Mouse (Mus musculus) hindbrain, embryonic 13.5 days (tissue): ENCODE results near the gene Gif. TPM values are rescaled to one million over a fixed set of nuclear protein-coding genes. Genes with fewer than 3 reads are reported as not detected.

Experiments
- ATAC-seq: fragments of 200-750 bp; cut with Nextera tagmentation; 2 replicates; pipeline ENCODE4 v1.8.0; 2017; ENCODE audit warnings: moderate TSS enrichment; ENCODE audit not compliant: low FRiP score
- H3K27ac ChIP-seq: fragments of 300-500 bp; sonication (generic); 2 replicates; pipeline ENCODE4 v1.5.1; 2015; ENCODE audit warnings: inconsistent platforms, mild to moderate bottlenecking, moderate library complexity
- H3K27me3 ChIP-seq: fragments of 300-500 bp; sonication (generic); 2 replicates; pipeline ENCODE4 v1.6.1; 2015; ENCODE audit warnings: mild to moderate bottlenecking, inconsistent platforms
- H3K36me3 ChIP-seq: fragments of 300-500 bp; sonication (generic); 2 replicates; pipeline ENCODE4 v1.6.1; 2015; ENCODE audit warnings: mild to moderate bottlenecking, inconsistent platforms
- H3K4me1 ChIP-seq: fragments of 300-500 bp; sonication (generic); replicated peaks from 2 replicates; pipeline ENCODE4 v1.6.1; 2015; ENCODE audit warnings: inconsistent platforms
- H3K4me2 ChIP-seq: fragments of 300-500 bp; sonication (generic); 2 replicates; pipeline ENCODE4 v1.6.1; 2015; ENCODE audit warnings: inconsistent platforms, mild to moderate bottlenecking, moderate library complexity
- H3K4me3 ChIP-seq: fragments of 300-500 bp; sonication (generic); 2 replicates; pipeline ENCODE4 v1.5.1; 2015; ENCODE audit warnings: mild to moderate bottlenecking, inconsistent platforms
- H3K9ac ChIP-seq: fragments of 300-500 bp; sonication (generic); 2 replicates; pipeline ENCODE4 v1.6.1; 2015; ENCODE audit warnings: mild to moderate bottlenecking, inconsistent platforms
- H3K9me3 ChIP-seq: fragments of 300-500 bp; sonication (generic); 2 replicates; pipeline ENCODE4 v1.6.1; 2016; ENCODE audit warnings: inconsistent platforms
- WGBS: fragments of 180-500 bp; shearing (Covaris S2); methylation state at CpG from one replicate; pipeline ENCODE4 v1.1.7; 2015; 5-methylcytosine and 5-hydroxymethylcytosine counted together
- polyA plus RNA-seq: library from polyadenylated mRNA; unstranded; fragments of >200 nt; fragmentation: Nextera tagmentation; extraction: Ambion mirVana; gene quantifications from 2 replicates; pipeline ENCODE4 v1.2.1, GENCODE M21; 2015

Gene Gif
- polyA plus RNA-seq, 1 experiment from 2014 or later = not detected

DNA sequence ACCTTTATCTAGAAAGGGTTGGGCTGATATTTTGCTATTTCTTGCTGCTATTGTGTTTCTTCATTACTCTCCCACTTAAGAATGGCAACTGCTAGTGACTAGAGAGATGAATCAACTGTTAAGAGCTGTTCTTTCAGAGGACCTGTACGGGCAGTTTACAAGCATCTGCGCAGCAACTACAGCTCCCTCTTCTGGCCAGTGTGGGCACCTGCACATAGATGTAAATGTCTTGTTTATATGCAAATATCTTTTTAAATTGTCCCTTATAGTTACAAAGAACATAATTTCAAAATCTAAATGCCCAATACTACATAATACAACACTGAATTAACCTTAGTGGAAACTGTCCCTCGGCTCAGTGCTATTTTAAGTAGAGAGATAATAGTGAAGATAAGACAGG lies 20.8 kb downstream of the Gif start:
- WGBS = 15% methylated on average over 3 of the region's 3 CpGs
- no peaks in the 10 kb centered on the region for H3K9me3 ChIP-seq
- no peak for ATAC-seq
- H3K9ac ChIP-seq = no peak overlapping the region
- H3K4me1 ChIP-seq = peaks cover 11% of the 10 kb centered on the region
- no peak overlapping the region for H3K27ac ChIP-seq
- peaks cover 6% of the 10 kb centered on the region; the same call in 1 of the 2 replicates for H3K36me3 ChIP-seq
- no peak overlapping the region for H3K4me3 ChIP-seq
- H3K4me2 ChIP-seq = no peak overlapping the region
- peaks cover 12% of the 10 kb centered on the region; the same call in 1 of the 2 replicates for H3K27me3 ChIP-seq

DNA sequence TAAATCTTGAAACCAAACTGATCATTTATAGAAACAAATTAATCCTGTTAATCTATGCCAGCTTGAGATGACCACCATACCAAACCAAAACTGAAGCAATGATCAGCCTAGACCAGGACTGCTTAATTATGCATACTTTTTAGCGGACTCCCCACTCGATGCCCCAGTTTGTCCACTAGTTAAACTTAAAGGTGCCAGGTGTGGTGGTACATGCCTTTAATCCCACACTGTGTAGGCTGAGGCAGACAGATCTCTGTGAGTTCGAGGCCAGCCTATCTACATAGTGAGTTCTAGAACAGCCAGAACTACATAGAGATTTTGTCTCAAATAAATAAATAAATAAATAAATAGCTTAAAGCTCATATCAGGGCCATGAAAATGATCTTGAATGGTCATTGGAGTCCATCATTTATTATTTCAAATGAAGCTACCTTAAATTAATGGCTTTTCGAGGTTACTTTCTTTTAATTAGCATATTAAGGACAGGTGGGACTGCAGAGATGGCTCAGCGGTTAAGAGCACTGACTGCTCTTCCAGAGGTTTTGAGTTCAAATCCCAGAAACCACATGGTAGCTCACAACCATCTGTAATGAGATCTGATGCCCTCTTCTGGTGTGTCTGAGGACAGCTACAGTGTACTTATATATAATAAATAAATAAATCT lies 22.0 kb downstream of the Gif start:
- Histone ChIP-seq H3K4me1 (peaks cover 11% of the 10 kb centered on the region), H3K27me3 (0 out of 2 replicates have a peak, but pooled peaks cover 9% of the 10 kb centered on the region), H3K4me3 (peak overlapping the region; percentile 56), H3K27ac (no peak overlapping the region), H3K4me2 (peak overlapping the region; percentile 84), H3K9me3 (no peaks in the 10 kb centered on the region), H3K36me3 (peaks cover 17% of the 10 kb centered on the region), H3K9ac (no peak overlapping the region)
- ATAC-seq = 0 out of 2 replicates have a peak, but pooled peaks have one; percentile 26
- 92% methylated on average over 5 of the region's 5 CpGs for WGBS

DNA sequence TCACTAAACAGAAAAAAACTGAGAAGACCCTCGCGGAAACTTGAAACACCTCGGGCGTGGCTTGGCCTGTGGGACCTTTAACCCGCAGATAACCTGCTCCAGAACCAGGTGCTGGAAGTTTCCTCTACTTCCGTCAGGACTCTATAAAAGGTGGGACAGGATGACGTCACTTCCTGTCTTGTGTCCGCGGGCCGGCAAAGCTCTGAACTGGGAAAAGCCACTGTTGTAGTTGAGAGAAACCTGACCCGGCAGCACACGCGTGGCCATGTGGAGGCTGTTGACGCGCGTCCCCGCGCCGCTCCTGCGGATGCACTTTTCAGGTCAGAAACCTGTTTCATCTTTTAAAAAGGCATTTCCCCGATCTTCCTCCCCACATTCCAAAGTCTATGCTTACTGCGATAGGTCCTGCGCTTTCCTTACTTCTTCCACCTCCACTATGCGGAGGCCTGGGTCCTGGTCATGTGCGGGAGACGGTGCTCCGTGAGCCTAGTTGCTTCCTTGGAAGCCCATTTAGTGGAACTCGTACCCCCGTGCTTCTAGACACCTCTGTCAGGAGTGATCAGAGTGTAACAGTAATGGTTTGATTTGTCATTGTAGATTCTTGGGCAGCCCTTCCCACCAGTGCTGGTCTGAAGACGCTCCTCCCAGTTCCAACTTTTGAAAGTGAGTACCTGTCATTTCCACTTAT lies 23.0 kb downstream of the Gif start, which contains the start of gene Mrpl16:
TSS of gene Mrpl16 (plus strand) at position 187 of the 688 bp plus-strand sequence.
- 0 out of 2 replicates have a peak, but pooled peaks cover 6% of the 10 kb centered on the region for H3K27me3 ChIP-seq
- H3K4me2 ChIP-seq = peak within 1 kb of the TSS; percentile 84
- H3K4me3 ChIP-seq = peak within 1 kb of the TSS; percentile 56
- H3K4me1 ChIP-seq = peaks cover 11% of the 10 kb centered on the region
- peak within 1 kb of the TSS; percentile 40; the same call in 1 of the 2 replicates for H3K27ac ChIP-seq
- peak within 1 kb of the TSS; percentile 78 for H3K9ac ChIP-seq
- no peaks in the 10 kb centered on the region for H3K9me3 ChIP-seq
- 1% methylated on average over 30 of the region's 30 CpGs for WGBS
- peak; percentile 94 for ATAC-seq
- peaks cover 26% of the 10 kb centered on the region for H3K36me3 ChIP-seq

DNA sequence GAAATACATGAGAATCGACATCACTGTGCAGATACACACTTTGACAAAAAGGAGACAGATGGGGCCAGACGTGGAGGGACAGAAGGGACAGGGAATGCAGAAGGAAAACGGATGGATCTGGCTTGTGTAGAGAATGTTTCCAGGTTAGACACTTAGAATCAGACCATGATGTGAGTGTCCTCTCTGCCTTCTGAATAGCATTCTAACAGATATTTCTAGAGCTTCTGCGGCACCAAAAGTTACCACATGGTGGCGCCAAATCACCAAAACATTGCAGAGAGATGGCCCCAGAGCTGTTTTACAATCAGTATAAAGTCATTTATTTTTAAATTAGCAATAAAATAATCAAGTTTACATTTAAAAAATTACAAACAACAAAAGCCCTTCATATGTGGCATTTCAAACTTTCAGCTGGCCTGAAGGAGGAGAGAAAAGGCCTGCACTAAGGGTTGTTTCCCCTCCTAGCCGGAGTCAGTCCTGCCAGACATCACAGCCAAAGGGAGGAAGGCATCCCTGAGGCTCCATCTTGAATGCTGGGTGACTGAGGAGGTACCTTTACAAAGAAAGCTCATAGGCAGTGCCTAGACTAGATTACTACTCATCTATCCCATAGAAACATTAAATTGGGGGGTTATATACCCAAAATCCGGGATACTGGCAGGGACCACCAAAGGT lies 30.0 kb downstream of the Gif start:
- H3K9me3 ChIP-seq = no peaks in the 10 kb centered on the region
- 60% methylated on average over 7 of the region's 7 CpGs for WGBS
- H3K27me3 ChIP-seq = no peaks in the 10 kb centered on the region
- H3K4me1 ChIP-seq = no peaks in the 10 kb centered on the region
- no peak overlapping the region for H3K27ac ChIP-seq
- peak; percentile 72 for ATAC-seq
- H3K4me3 ChIP-seq = no peak overlapping the region
- no peak overlapping the region for H3K4me2 ChIP-seq
- H3K9ac ChIP-seq = no peak overlapping the region
- H3K36me3 ChIP-seq = peaks cover 32% of the 10 kb centered on the region

DNA sequence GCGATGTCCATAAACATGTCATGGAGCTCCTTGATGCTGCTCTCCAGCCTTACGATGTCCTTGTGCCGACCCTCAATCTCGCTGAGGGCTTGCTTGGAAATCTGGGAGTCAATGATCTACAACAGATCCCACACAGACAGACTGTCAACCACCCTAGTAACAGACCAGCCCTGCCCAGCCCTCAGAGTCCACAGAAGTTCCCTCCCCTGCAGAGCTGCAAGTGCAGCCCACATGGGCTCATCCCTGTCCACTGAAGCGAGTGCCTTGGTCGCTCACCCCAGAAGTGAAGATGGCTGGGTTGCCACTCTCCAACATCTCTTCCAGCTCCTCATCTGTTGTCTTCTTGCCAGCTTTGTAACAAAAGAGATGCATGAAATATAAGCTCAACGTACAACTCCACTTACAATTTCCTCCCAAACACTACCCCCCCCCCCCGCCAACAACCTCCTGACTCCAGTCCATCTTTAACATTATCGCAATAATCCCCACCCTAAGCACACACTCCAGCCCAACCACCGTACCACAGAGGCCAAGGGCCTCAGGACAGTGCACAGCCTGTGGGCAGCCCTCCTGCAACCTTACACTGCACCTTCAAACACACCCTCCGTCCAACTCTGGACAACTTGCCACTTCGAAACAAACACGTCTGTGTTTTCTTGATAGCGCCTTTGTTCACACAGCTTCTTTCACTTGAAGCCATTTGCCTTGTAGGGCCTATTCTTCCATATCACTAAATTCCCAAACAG lies 38.2 kb downstream of the Gif start:
- no peak overlapping the region for H3K9ac ChIP-seq
- H3K27me3 ChIP-seq = no peaks in the 10 kb centered on the region
- no peak overlapping the region for H3K4me2 ChIP-seq
- peaks cover 5% of the 10 kb centered on the region; the same call in 1 of the 2 replicates for H3K36me3 ChIP-seq
- H3K4me3 ChIP-seq = no peak overlapping the region
- no peak overlapping the region for H3K27ac ChIP-seq
- 90% methylated on average over 14 of the region's 14 CpGs for WGBS
- ATAC-seq = no peak
- no peaks in the 10 kb centered on the region for H3K4me1 ChIP-seq
- no peaks in the 10 kb centered on the region for H3K9me3 ChIP-seq

DNA sequence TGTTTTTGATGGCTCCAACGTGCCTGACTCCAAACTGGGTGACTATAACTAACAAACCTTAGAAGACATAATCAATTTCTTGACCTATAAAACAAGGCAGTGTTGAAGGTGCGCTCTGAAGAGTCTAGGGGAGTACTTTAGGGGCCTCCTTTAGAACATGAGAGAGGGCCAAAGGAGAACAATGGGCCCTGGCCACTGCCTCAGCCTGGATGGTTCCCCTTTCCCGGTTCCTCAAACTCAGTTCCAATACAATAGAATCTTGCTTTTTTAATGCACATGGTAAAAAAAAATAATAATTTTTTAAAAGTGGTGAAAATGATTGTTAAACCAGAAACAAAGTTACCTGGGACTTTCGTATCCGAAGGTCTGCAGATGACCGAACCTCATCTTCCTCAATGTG lies 40.5 kb downstream of the Gif start:
- Histone ChIP-seq H3K27me3 (no peaks in the 10 kb centered on the region), H3K36me3 (peaks cover 5% of the 10 kb centered on the region; the same call in 1 of the 2 replicates), H3K4me2 (no peak overlapping the region), H3K4me1 (no peaks in the 10 kb centered on the region), H3K27ac (no peak overlapping the region), H3K9me3 (no peaks in the 10 kb centered on the region), H3K4me3 (no peak overlapping the region), H3K9ac (no peak overlapping the region)
- no peak for ATAC-seq
- WGBS = 89% methylated on average over 6 of the region's 6 CpGs

DNA sequence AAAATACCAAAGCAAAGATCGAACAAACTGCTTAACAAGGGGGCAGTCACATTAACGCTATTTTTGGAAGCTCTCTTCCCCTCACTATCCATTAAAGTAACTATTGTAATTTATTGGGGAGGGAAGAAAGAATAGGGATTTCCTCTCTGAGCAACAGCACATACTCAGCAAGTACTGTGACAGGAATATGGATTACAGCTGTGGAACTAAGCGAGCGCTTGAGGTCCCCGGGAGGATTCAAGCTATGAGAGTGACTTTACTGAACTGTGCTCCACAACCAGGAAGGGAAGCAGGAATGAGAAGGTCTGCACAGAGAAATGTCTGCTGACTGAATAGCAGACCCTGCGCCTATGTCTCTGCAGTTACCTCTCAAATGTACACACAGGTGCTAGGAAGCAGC lies 41.5 kb downstream of the Gif start:
- 90% methylated on average over 6 of the region's 6 CpGs for WGBS
- Histone ChIP-seq H3K36me3 (peaks cover 5% of the 10 kb centered on the region; the same call in 1 of the 2 replicates), H3K4me3 (no peak overlapping the region)

DNA sequence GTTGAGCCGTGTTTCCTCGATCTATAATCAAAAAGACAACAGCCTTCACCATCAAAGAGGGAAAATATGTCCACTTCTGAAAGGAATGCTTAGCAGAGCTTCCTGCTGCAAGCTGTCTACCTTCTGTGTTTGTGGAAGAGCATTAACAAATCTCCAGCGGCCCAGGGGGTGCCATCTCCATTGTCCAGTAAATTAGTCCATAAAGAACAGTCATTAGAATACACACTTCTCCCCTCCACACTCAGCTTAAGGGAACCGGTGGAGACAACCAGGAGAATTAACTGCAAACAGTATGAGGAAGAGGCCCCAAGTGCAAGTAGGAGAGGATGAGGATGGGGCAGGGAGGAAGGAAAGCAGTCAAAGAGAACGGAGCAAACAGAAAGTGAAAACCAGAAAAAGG lies 44.5 kb downstream of the Gif start:
- H3K4me3 ChIP-seq = no peak overlapping the region
- 80% methylated on average over 5 of the region's 5 CpGs for WGBS
- no peak overlapping the region for H3K9ac ChIP-seq
- no peaks in the 10 kb centered on the region for H3K9me3 ChIP-seq
- peaks cover 5% of the 10 kb centered on the region; the same call in 1 of the 2 replicates for H3K36me3 ChIP-seq
- no peaks in the 10 kb centered on the region for H3K27me3 ChIP-seq
- ATAC-seq = no peak
- H3K27ac ChIP-seq = no peak overlapping the region
- H3K4me1 ChIP-seq = no peaks in the 10 kb centered on the region
- H3K4me2 ChIP-seq = no peak overlapping the region

More for the DNA sequence above, 41.5 kb downstream of the Gif start:
- no peak overlapping the region for H3K9ac ChIP-seq
- ATAC-seq = no peak
- H3K4me2 ChIP-seq = no peak overlapping the region
- H3K27ac ChIP-seq = no peak overlapping the region
- no peaks in the 10 kb centered on the region for H3K27me3 ChIP-seq
- H3K4me1 ChIP-seq = no peaks in the 10 kb centered on the region
- H3K9me3 ChIP-seq = no peaks in the 10 kb centered on the region

DNA sequence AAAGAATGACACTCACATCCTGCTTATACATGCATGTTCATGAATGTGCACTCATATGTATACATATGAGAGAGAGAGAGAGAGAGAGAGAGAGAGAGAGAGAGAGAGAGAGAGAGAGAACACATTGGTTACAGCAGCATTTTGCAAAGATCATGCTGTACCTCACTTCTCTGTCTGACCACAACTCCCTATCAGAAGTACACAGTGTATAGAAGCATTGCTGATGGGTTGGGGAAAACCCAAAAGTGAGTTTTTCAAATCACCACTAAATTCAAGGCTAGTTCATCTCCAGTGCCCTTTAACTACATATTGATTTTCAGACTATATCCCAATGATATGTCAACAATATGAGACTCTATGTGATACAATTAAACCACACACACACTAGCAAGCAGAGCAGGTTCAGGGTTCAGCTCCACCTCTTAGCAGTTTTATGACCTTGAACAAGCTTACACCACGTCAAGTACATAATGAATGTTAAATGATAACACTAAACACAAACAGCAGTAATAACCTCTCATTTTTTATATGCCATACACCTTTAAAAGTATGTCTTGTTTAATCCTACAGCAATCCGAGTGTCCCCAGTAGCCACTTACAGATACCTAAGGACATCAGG lies 46.5 kb downstream of the Gif start:
- Histone ChIP-seq H3K4me3 (no peak overlapping the region), H3K36me3 (peaks cover 4% of the 10 kb centered on the region; the same call in 1 of the 2 replicates), H3K27me3 (no peaks in the 10 kb centered on the region), H3K4me2 (no peak overlapping the region), H3K9me3 (no peaks in the 10 kb centered on the region), H3K4me1 (no peaks in the 10 kb centered on the region), H3K9ac (no peak overlapping the region), H3K27ac (no peak overlapping the region)
- WGBS = 88% methylated on average over 2 of the region's 2 CpGs
- no peak for ATAC-seq

DNA sequence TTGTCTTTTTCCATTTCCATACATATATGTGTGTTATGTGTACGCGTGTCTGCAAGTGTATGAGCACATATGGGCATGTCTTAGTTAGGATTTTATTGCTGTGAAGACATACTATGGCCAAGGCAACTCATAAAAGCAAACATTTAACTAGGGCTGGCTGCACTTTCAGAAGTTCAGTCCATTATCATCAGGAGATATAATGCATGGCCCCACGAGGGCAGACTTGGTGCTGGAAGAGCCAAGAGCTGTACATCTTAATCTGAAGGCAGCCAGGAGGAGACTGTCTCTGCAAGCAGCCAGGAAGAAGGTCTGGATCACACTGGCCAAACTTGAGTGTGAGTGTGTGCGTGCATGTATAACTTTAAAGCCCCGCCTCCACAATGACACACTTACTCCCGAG lies 47.1 kb downstream of the Gif start:
- WGBS = 88% methylated on average over 6 of the region's 6 CpGs
- Histone ChIP-seq H3K4me2 (no peak overlapping the region), H3K27me3 (no peaks in the 10 kb centered on the region), H3K9me3 (no peaks in the 10 kb centered on the region), H3K36me3 (no peaks in the 10 kb centered on the region), H3K4me1 (no peaks in the 10 kb centered on the region), H3K27ac (no peak overlapping the region), H3K9ac (no peak overlapping the region), H3K4me3 (no peak overlapping the region)
- no peak for ATAC-seq

DNA sequence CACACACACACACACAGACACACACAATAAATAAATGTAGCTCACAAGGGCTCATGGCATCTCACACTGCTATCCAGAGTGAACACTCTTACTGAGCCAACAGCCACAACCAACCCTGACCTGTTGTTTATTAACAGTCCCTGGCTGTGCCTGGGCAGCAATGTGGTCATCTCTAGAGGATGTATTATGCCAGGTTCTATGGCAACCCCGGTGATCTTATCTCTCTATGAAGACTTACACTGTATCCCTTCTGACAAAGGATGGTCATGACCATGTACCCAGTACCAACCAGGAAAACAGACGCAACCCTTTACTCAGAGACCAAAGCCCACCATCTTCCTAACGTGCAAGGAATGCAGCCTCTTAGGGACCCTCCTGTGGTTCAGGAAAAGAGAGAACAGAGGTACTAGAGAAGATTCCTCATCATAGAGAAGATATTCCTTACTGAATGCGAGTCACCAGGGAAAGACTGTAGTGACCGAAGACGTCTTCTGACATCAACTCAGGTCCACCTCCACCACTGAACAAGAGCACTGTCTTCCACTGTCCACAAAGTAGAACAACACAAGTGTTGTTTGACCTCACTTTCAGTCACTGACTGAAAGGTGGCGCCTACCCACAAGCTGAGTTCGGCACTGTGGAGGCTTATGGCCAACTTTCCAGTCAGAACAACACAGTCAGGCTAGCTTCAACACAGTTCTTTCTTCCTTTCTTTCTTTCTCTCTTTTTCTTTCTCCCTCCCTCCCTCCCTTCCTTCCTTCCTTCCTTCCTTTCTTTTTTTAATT lies 53.4 kb downstream of the Gif start:
- H3K4me2 ChIP-seq = no peak overlapping the region
- H3K27me3 ChIP-seq = no peaks in the 10 kb centered on the region
- 82% methylated on average over 8 of the region's 8 CpGs for WGBS
- no peaks in the 10 kb centered on the region for H3K4me1 ChIP-seq
- no peak for ATAC-seq
- H3K9me3 ChIP-seq = no peaks in the 10 kb centered on the region
- no peaks in the 10 kb centered on the region for H3K36me3 ChIP-seq
- no peak overlapping the region for H3K4me3 ChIP-seq
- no peak overlapping the region for H3K9ac ChIP-seq
- H3K27ac ChIP-seq = no peak overlapping the region
